Mouse (Mus musculus): ENCODE results near the gene Cbx6.
"Not testable (repeated sequence)": the region's sequence is repeated elsewhere in the genome, so short reads cannot be mapped to it uniquely, and the experiment has no call there.

The Cbx6 gene

GRCm38 (mm10) chr15:79829431-79829830 lies 5.1 kb downstream of the Cbx6 start:
- no peak for DNase-seq (ENCODE audit: low spot score)

GRCm38 (mm10) chr15:79828366-79829035 lies 6.0 kb downstream of the Cbx6 start:
- DNase-seq (ENCODE audit: low spot score), result peak; percentile 46

- no peak for DNase-seq (ENCODE audit: low spot score)
Observed at GRCm38 (mm10) chr15:79827778-79828210, 6.7 kb downstream of the Cbx6 start.

GRCm38 (mm10) chr15:79827061-79827777 lies 7.3 kb downstream of the Cbx6 start:
- no peak for DNase-seq (ENCODE audit: low spot score)

DNA sequence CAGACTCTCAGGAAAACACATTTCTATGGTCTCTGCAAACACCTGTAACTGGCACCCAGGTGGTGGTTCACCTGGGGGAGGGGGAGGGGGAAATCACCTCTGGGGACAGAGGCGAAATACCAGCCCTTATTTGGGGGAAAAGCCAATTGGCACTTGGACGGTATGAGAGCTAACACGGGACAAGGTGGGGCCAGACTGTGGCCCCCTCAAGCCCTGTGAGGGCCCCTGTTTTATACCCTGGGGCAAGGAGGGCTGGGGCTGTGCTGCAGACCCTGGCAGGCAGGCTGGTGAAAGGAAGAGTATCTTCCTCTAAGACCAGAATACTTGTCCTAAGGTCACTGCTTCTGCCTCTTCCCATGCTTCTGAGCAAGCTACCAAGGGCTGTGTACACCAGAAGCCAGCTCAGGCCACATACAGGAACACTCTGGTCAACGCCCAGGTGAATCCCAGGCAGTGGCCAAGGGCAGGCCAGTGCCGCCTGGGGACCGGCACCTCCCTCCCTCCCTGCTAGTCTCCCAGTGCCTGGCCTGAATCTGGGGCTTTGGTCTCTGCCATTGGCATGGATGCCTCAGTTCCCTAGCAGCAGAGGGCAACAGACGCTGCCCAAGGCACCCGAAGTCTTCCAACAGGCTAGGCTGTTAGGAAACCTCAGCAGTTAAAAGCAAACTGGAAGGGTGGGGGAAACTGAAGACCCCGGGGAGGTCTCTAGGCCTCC lies 8.1 kb downstream of the Cbx6 start:
- no peak for DNase-seq (ENCODE audit: low spot score)

- no peak for DNase-seq (ENCODE audit: low spot score)
Observed at GRCm38 (mm10) chr15:79825146-79825825, 9.2 kb downstream of the Cbx6 start.

- peak; percentile 76 for DNase-seq (ENCODE audit: low spot score)
Observed at GRCm38 (mm10) chr15:79823588-79824280, 10.8 kb downstream of the Cbx6 start.

DNA sequence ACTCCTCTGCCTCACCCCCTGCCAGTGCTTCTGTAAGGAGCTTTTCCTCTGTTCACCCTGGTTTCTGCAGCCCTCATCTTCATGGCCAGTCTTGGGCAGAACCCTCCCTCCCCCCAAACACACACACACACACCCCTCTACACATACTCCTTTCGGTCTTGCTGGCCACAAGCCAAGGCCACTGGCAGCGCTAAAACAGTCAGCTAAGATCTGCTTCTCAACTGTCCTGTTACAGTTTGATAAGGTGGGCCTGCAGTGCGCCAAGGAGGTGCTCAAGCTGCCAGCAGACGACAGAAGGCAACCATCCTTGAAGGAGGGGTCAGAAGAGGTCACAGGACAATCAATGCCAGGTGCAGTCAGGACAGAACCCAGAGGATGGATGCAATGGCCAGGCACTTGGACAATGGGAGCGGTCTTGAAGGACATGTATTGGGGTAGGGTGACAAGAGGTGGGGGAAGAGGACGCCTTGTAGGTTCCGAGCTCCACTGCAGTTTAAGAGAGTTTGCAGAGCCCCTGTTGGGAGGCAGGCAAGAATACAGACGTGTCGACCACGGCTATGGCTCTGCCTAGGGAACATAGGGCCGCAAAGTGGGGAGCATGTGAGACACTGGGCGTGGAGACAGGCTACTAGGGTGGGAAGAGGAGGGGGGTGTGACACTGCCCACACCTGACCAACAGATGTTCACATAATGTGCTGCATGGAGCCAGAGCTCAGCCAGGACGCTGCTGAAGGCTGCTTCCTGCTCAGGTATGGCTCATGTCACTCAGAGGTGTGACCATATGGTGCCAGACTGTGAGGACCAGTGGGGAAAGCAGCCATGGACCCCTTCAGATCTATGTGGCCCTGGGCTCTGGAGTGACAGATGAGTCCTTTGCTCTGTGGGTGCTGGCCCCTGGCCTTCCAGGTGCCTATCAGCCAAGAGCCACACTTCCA lies 12.0 kb downstream of the Cbx6 start:
- no peak for DNase-seq (ENCODE audit: low spot score)

DNA sequence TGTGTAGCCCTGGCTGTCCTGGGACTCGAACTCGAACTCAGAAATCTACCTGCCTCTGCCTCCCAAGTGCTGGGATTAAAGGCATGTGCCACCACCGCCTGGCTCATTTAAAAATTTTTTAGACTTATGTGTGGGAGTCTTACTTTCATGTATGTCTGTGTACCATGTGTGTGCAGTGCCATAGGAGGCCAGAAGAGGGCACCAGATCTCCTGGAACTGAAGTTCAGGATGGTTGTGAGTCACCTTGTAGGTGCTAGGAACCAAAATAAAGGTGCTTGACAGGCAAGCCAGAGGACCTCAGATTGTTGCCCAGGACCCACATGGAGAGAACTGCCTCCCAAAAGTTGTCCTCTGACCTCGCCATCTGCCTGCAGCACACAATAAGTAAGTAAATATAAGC lies 16.2 kb downstream of the Cbx6 start:
- DNase-seq (ENCODE audit: low spot score), result no peak

DNA sequence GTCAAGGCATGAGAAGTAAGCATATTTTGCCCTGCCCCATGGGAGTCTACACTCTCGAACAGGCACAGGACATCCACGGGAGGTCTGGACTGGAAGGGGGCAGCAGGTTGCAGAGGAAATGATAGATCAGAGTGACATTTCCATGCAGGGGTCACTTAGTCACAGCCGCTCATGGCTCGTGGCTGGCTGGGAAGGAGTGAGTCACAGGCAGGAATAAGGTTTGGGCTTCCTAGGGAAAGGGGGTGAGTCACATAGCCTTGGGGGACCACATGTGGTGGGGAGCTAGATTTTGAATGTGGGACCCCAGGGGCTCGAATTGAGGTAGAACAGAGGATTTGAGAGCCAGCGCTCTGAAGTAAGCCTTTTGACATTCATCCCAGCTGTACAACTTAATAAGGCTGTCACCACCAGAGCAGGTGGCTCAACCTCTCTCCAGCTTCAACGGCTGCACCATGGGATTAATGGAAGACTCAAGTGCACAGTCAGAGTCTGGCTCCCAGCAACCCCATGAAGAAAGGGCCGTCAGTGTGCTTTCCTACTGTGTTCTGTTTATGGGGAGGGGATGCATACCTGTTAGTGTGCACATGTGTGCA lies 20.7 kb downstream of the Cbx6 start:
- no peak for DNase-seq (ENCODE audit: low spot score)

DNA sequence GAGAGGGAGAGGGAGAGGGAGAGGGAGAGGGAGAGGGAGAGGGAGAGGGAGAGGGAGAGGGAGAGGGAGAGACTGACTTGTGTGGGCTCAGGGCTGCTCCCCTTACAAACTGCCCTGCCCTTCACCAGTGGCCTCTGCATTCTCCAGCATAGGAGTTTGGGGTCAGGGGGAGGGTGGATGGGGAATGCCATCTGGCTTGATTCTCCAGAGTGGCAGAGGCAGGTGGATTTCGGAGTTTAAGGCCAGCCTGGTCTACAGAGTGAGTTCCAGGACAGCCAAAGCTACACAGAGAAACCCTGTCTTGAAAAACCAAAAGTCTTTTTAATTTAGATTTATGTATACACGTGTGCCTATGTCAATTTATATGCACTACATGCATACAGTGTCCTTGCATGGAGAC lies 21.6 kb downstream of the Cbx6 start:
- not testable (repeated sequence) for DNase-seq (ENCODE audit: low spot score)

- DNase-seq (ENCODE audit: low spot score), result no peak
Observed at GRCm38 (mm10) chr15:79810997-79811396, 23.5 kb downstream of the Cbx6 start.

- DNase-seq (ENCODE audit: low spot score), result no peak
Observed at GRCm38 (mm10) chr15:79810061-79810460, 24.4 kb downstream of the Cbx6 start.

- DNase-seq (ENCODE audit: low spot score), result no peak
Observed at GRCm38 (mm10) chr15:79808658-79809057, 25.8 kb downstream of the Cbx6 start.

- DNase-seq (ENCODE audit: low spot score), result peak; percentile 57
Observed at GRCm38 (mm10) chr15:79808114-79808513, 26.4 kb downstream of the Cbx6 start.

GRCm38 (mm10) chr15:79807050-79807449 lies 27.4 kb downstream of the Cbx6 start:
- DNase-seq (ENCODE audit: low spot score), result no peak

- DNase-seq (ENCODE audit: low spot score), result no peak
Observed at GRCm38 (mm10) chr15:79805246-79805645, 29.2 kb downstream of the Cbx6 start.

GRCm38 (mm10) chr15:79804352-79805071 lies 30.0 kb downstream of the Cbx6 start, which contains the start of gene Nptxr:
Nptxr (minus strand) TSS chr15:79804766.
- DNase-seq (ENCODE audit: low spot score), result peak; percentile 49

- DNase-seq (ENCODE audit: low spot score), result no peak
Observed at GRCm38 (mm10) chr15:79803533-79804351, 30.7 kb downstream of the Cbx6 start.
